Mouse (Mus musculus): ENCODE results near the gene Hoxa4.

The Hoxa4 gene

GRCm38 (mm10) chr6:52165441-52166370, 25.8 kb downstream of the Hoxa4 start:
- no peak for DNase-seq (ENCODE audit: low spot score in 2 of 2)

GRCm38 (mm10) chr6:52164626-52165440, 26.7 kb downstream of the Hoxa4 start, which contains the start of gene Hoxa2:
Hoxa2 (minus strand) TSS chr6:52164831.
- DNase-seq (ENCODE audit: low spot score in 2 of 2), result no peak

- DNase-seq (ENCODE audit: low spot score in 2 of 2), result no peak
Observed at GRCm38 (mm10) chr6:52164051-52164625, 27.4 kb downstream of the Hoxa4 start.

- no peak for DNase-seq (ENCODE audit: low spot score in 2 of 2)
Observed at GRCm38 (mm10) chr6:52163366-52164031, 28.1 kb downstream of the Hoxa4 start.

- DNase-seq (ENCODE audit: low spot score in 2 of 2), result no peak
Observed at GRCm38 (mm10) chr6:52162611-52163365, 28.8 kb downstream of the Hoxa4 start.

GRCm38 (mm10) chr6:52162093-52162380, 29.5 kb downstream of the Hoxa4 start:
- no peak for DNase-seq (ENCODE audit: low spot score in 2 of 2)

GRCm38 (mm10) chr6:52161336-52162092, 30.0 kb downstream of the Hoxa4 start:
- DNase-seq (ENCODE audit: low spot score in 2 of 2), result no peak

- no peak for DNase-seq (ENCODE audit: low spot score in 2 of 2)
Observed at GRCm38 (mm10) chr6:52160511-52161335, 30.8 kb downstream of the Hoxa4 start.

- no peak for DNase-seq (ENCODE audit: low spot score in 2 of 2)
Observed at GRCm38 (mm10) chr6:52159979-52160378, 31.6 kb downstream of the Hoxa4 start.

GRCm38 (mm10) chr6:52159164-52159761, 32.3 kb downstream of the Hoxa4 start:
- DNase-seq (ENCODE audit: low spot score in 2 of 2), result no peak

- no peak for DNase-seq (ENCODE audit: low spot score in 2 of 2)
Observed at GRCm38 (mm10) chr6:52158276-52159051, 33.1 kb downstream of the Hoxa4 start, which contains the start of gene Hoxa1. Hoxa1 (minus strand) TSS chr6:52158317.

GRCm38 (mm10) chr6:52157466-52158275, 33.9 kb downstream of the Hoxa4 start:
- no peak for DNase-seq (ENCODE audit: low spot score in 2 of 2)

GRCm38 (mm10) chr6:52156551-52157200, 34.9 kb downstream of the Hoxa4 start:
- DNase-seq (ENCODE audit: low spot score in 2 of 2), result no peak

GRCm38 (mm10) chr6:52155471-52155870, 36.1 kb downstream of the Hoxa4 start:
- no peak for DNase-seq (ENCODE audit: low spot score in 2 of 2)

- no peak for DNase-seq (ENCODE audit: low spot score in 2 of 2)
Observed at GRCm38 (mm10) chr6:52154044-52154443, 37.5 kb downstream of the Hoxa4 start.

- no peak for DNase-seq (ENCODE audit: low spot score in 2 of 2)
Observed at GRCm38 (mm10) chr6:52153270-52153669, 38.3 kb downstream of the Hoxa4 start.
